Mouse (Mus musculus) megakaryocyte, embryonic 14.5 days (primary cell): ENCODE measurements around the gene Fh1.

Source experiments
- FLI1 ChIP-seq: IDR thresholded peaks from 2 replicates; pipeline ENCODE4 v1.6.1; 2012; ENCODE audit warnings: low read length, inconsistent platforms, mixed read lengths
- GATA1 ChIP-seq: IDR thresholded peaks from 3 replicates; pipeline ENCODE4 v1.6.1; 2012; ENCODE audit warnings: mixed read lengths, low read length, inconsistent platforms, borderline replicate concordance

DNA sequence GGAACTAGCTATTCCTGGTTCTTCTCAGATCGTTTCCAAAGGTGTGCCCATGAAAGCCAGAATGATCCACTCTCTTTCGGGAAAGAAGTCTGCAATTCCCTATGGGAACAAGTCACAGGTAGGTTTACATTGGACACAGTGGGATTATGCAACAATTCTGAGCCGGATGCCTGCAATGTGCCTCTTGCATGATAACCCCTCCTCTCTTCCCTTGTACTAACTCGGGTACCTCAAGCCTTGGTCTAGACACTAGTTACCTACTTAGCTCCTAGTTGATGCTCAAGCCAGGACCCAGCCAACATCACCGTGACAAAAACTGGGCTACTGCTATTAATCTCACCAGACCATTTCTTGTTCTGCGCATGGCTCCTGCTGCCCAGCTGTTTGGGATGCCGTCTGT is 13.6 kb upstream of the Fh1 start:
- TF ChIP-seq GATA1 (no peak), FLI1 (no peak)
